Mouse (Mus musculus): ENCODE results near the gene Pth1r. TPM values are rescaled to one million over a fixed set of nuclear protein-coding genes. Genes with fewer than 3 reads are reported as not detected.

The Pth1r gene
- not detected in 2 replicates for total RNA-seq (2015)
- 0.77 TPM in 1 of 2 replicates, not detected in the other for total RNA-seq (2017)

DNA sequence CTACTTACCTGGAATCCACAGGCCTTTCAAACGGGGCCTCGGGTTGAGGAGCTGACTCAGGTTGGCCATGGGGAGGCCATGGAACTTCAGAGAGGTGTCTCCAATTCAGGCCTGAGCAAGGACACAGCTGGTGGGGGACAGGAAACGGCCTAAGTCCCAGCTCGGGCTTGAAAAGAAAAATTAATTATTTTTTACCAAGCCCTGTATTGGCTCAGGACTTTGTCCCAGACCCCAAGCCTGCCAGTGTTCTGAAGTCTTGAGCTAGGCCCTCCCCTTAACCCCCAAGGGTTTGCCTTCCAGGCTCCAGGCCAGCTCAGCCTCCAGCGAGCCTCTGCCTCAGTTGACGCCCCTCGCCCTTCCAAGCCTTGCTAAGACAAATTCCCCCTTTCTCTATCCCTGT is at the start of gene Pth1r:
Gene Pth1r (minus strand): TSS at position 185 of the 400 bp plus-strand sequence.
- no peak for ATAC-seq (ENCODE audit: poor library complexity, severe bottlenecking)

- ATAC-seq (ENCODE audit: poor library complexity, severe bottlenecking): no peak
These were observed 43.5 kb upstream of the Pth1r start for GRCm38 (mm10) chr9:110790462-110790861.

DNA sequence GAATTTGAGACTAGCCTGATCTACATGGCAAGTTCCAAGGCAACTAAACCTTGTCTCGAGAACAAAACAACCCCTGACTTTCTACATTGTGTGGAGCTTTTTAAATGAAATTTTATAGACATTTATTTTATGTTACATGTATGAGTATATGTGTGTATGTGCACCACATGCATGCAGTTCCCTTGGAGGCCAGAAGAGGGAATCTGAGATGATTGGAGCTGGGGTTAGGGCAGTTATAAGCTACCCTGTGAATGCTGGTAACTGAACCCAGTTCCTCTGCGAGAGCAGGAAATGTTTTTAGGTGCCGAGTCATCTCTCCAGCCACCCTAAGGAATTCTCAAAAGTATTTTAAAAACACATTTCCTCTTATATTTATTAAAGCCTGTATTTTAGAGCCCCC is 41.2 kb upstream of the Pth1r start:
- ATAC-seq (ENCODE audit: poor library complexity, severe bottlenecking): no peak

- ATAC-seq (ENCODE audit: poor library complexity, severe bottlenecking): no peak
These were observed 36.7 kb upstream of the Pth1r start for GRCm38 (mm10) chr9:110783611-110784010.

DNA sequence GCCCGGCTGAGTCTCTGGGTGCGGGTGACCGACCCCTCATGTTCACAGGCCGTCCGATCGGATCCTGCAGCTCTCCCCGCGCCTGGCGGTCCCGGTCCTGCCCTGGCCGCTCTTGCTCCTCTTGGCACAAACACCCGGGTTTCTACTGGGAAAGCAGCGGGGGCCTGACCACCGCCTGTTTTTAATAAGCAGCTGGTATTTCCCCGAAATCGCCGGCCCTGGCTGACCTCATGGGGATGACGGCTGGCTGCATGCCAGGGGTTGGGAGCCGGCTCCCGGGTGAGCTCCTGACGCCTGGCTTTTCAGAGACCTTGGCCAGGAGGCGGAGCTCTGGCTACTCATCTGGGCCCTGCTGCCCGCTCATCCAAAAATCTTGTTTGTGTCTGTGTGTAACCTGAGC is 34.8 kb upstream of the Pth1r start:
- ATAC-seq (ENCODE audit: poor library complexity, severe bottlenecking): no peak; the same call in 1 of the 2 replicates

DNA sequence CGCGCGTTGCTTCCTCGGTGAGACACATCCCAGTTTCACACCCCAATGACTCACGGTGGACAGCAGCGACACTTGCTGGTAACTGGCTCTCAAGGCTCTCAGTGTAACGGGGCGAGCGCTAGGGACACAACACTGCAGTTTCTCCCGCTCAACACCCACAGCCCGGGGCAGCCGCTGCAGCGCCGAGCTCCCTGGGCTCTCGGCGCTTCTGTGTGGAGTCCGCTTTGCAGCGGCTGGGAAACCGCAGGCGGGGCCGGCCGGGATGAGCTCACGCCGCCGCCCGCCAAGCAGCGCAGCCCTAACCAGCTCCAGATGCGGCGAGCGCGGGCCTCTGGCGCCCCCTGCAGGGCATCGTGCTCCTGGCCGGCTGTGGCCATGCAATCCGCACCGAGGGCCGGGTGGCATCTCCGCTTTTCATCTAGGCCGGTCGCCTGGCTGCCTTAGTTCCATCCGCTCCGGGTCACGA is 34.3 kb upstream of the Pth1r start:
- peak; percentile 97 for ATAC-seq (ENCODE audit: poor library complexity, severe bottlenecking)

DNA sequence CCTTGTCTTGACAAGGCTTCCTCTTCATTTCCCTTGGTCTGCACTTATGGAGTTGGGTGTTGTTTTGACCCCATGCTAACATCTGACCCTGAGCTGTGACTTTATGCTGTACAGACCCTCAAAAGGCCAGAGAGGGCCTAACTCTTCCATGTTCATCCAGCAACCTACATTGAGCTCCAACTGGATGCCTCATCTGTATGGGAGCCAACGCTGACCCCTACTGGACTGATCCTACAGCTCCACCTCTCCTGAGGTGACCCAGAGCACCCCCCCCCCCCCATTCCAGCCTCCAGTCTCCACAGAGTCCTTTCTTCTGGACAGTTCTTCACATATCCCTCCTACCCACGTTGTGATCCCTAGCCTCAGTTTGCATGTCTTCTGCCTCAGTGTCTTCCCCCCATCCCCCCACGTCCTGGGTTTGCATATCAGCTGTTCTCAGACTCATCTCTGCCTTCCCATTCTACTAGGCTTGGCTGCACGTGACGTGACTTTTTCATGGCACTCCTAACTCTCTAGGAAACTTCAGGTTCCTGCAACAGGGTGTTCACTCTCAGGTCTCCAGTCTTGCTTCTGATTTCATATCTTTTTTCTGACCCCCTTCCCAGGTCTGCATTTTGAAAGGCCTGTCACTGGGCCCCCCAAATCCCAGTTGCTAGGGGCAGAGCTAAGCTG is 32.4 kb upstream of the Pth1r start:
- ATAC-seq (ENCODE audit: poor library complexity, severe bottlenecking): no peak

- ATAC-seq (ENCODE audit: poor library complexity, severe bottlenecking): no peak
These were observed 31.6 kb upstream of the Pth1r start for GRCm38 (mm10) chr9:110778559-110778958.

DNA sequence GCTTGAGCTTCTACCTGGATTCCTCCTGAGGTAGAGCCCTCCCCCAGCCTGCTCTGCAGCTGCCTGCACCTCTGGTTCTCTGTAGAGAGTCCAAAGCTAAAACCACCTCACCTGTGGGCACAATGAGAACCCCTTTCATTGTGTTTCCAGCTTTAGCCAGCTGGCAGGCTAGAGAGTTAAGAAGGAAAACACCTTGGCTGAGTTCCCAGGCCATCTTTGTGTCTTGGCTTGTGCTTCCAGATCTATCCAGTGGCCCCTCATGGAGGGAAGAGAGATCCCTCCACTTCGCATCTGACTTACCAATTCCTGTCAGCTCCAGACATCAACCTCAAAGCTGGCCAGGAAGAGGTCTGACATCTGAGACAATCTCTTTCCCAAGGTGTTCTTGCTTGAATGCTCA is 31.2 kb upstream of the Pth1r start:
- no peak for ATAC-seq (ENCODE audit: poor library complexity, severe bottlenecking)

DNA sequence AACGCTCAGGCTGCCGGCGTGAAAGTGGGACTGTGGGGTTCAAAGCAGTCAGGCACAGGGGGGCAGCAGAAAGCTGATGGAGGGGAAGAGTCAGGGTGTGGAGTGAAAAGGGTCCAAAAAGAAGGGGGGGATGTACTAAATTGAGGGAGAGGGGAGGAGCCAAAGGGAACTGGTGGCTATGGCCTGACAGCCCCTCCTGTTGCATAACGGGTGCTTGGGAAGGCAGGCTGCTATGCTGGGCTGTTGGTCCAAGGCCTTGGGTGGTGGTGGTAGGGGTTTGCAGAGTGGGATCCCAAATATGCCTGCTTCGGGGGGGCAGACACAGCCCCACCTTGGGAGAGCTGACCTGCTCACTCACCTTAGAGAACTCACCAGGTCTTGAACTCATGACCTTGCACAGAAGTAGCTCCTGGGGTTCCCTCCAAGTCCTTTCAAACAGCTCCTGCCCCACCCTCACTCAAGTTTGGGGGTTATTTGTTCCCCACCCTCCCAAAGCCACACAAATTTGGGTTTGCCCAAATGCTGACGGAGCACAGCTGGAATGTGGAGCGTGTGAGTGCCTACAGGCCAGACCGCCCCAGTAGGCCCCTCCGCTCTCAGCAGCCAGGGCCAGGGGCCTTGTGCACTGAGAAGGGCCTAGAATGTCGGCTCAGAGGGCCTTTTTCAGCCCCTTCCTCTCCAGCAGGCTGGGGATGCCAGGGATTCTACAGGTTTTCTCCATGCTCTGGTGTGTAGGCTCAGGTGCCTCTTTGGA is 28.5 kb upstream of the Pth1r start:
- ATAC-seq (ENCODE audit: poor library complexity, severe bottlenecking): no peak

- no peak for ATAC-seq (ENCODE audit: poor library complexity, severe bottlenecking)
These were observed 27.7 kb upstream of the Pth1r start for GRCm38 (mm10) chr9:110774403-110775268.

- ATAC-seq (ENCODE audit: poor library complexity, severe bottlenecking): no peak
These were observed 25.4 kb upstream of the Pth1r start for GRCm38 (mm10) chr9:110772336-110772735.

DNA sequence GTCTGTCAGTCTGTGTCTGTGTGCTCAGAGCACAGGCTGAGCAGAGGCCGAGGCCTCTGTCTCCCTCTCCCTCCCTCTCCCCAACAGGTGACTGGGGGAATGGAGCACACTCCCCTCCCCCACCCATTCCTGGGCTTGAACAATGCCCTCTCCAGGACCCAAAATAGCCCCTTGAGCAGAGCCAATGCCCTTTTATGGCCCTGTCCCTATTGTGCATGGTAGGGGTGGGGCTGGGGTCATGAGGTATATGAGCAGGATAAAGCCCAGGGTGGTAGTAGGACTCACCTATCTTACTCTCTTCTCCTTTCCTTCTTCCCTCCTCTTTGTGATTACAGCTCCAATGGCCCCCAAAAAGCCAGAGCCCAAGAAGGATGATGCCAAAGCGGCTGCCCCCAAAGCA is 16.5 kb upstream of the Pth1r start:
- ATAC-seq (ENCODE audit: poor library complexity, severe bottlenecking): no peak

DNA sequence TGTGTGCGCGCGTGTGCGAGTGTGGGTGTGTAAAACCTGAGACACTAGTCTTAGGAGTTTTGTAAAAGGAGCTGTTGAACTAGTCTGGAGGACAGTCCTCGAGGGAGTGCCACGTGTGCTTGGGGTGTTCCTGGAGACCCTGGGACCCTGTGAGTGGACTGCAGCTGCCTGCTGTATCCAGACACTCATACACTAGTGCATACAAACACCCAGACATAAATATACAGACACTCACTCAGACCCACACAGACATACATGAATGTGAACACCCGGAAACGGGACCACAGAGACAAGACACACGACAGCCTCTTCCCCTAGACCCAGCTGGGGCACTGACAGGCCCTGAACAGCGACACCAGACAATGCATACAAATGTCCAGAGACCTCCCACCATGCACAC is 15.8 kb upstream of the Pth1r start:
- ATAC-seq (ENCODE audit: poor library complexity, severe bottlenecking): no peak

DNA sequence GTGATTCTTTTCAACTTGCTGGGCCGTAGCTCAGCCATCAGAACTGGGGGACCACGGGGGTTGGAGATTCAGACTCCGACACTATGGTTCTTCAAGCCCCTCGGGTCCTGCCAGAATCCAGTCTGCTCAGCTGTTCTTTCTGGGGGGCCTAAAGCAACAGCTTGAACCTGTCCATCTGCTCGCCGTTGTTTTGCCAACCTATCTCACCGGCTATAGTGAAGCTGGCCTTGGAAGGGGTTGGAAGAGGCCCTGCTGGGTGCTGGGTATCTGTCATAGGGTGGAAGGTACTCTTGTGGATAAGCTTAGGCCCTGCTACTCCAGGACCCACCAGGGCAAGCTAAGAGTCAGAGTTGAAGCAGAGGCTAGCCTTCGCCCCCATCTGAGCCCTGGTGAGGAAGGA is 13.9 kb upstream of the Pth1r start:
- no peak for ATAC-seq (ENCODE audit: poor library complexity, severe bottlenecking)

GRCm38 (mm10) chr9:110759265-110759664 is 12.3 kb upstream of the Pth1r start:
- peak; percentile 74 for ATAC-seq (ENCODE audit: poor library complexity, severe bottlenecking)

- no peak for ATAC-seq (ENCODE audit: poor library complexity, severe bottlenecking)
These were observed 11.7 kb upstream of the Pth1r start for GRCm38 (mm10) chr9:110758605-110759004.

- ATAC-seq (ENCODE audit: poor library complexity, severe bottlenecking): no peak
These were observed 10.9 kb upstream of the Pth1r start for GRCm38 (mm10) chr9:110757816-110758215.

DNA sequence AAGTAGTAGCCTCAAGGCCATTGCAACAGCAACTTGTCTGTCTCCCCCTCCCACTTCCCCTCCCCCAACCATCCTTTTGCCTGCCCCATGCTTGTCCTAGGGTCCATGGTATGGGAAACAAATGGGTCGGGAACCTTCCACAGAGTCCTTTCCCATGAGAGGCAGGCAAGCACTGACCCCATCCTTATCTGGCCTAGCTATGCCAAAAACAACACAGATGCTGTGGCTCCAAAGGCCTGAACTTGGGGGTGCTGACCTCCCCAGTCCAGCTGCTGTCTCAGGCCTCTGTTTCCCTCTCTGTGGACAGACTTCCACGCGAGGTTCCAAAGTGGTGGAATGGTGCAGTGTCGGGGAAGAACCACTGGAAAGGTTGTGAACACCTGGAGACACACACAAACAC is 6.8 kb upstream of the Pth1r start:
- no peak for ATAC-seq (ENCODE audit: poor library complexity, severe bottlenecking)

DNA sequence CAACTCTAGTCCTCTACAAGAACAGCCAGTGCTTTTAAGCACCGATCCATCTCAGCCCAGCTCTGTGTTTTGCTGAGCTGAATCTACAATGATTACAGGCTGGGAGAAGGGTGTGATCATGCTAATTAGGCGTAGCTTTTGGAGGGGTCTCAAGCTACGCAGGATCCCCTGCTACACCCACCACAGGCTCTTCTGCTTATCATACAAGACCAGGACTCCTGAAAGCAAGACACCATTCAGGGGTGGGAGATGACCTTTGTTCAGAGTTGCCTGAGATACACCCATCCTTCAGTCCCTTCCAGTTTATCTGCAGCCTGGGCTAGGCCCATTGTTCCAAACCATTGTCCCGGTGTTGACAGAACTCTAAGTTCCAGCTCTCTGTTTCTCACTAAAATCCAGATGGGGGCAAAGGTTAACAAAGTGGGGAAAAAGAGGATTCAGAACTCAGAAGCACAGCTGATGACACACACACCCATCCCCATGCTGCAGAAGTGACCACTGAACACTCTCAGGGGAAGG is 6.0 kb upstream of the Pth1r start:
- ATAC-seq (ENCODE audit: poor library complexity, severe bottlenecking): no peak

- ATAC-seq (ENCODE audit: poor library complexity, severe bottlenecking): no peak
These were observed 4.5 kb upstream of the Pth1r start for GRCm38 (mm10) chr9:110751412-110751811.
